In the genomic region with DNA sequence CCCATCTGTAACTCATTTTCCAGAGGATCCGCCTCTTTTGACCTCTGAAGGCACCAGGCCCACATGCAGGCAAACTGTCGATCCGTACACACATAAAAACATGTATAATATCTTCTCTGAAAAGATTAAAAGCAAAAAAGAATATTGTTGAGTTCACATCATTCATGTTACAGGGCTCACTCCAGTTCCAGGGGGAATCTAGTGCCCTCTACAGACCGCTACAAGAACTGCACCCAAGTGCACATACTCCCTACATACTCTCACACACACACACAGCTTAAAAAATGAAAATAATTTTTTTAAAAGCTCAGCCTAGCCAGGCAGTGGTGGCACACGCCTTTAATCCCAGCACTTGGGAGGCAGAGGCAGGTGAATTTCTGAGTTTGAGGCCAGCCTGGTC, we compare ENCODE assay signal across 17 mouse cellular contexts. TPM values are rescaled to one million over a fixed set of nuclear protein-coding genes. Genes with fewer than 3 reads are reported as not detected.
A peak's percentile ranks its signal among the peaks of the same experiment; 100 is the strongest.
DNase-seq lines count a peak whose midpoint lies in the region; ATAC-seq and TF ChIP-seq lines count a peak whose summit lies in the region.
"Had no signal": no experiment of that assay in that cellular context is flagged by ENCODE, and none has a peak within 500 bp of the region (broad histone marks: within the 10 kb centered on the region; RNA-seq: fewer than 3 reads in every experiment).

No protein-coding gene starts in this region.

- TF ChIP-seq EP300 in liver, postnatal 0 days (IDR thresholded peaks at IDR 0.05; ENCODE audit: low read depth) = no peak

- H3K4me3 ChIP-seq in heart, embryonic 13.5 days = no peak overlapping the region
- H3K4me3 ChIP-seq in liver, postnatal 0 days (ENCODE audit: low read depth, low read length) = no peak overlapping the region
- no peak overlapping the region for H3K4me3 ChIP-seq in E14TG2a.4 (replicated peaks; ENCODE audit: low read length)
- no peak overlapping the region for H3K4me3 ChIP-seq in bone marrow, adult 2 months (replicated peaks; ENCODE audit: control insufficient read depth, low read depth, low read length)
- H3K4me3 ChIP-seq: lung, embryonic 15.5 days; midbrain, embryonic 13.5 days had no signal

- peaks cover 50% of the 10 kb centered on the region for H3K4me1 ChIP-seq in heart, embryonic 13.5 days
- peaks cover 15% of the 10 kb centered on the region for H3K4me1 ChIP-seq in liver, postnatal 0 days (ENCODE audit: insufficient read depth)
- peaks cover 34% of the 10 kb centered on the region for H3K4me1 ChIP-seq in E14TG2a.4 (replicated peaks; ENCODE audit: low read depth, low read length)
- no peaks in the 10 kb centered on the region; the same call in 1 of the 2 replicates for H3K4me1 ChIP-seq in bone marrow, adult 2 months (ENCODE audit: control insufficient read depth, insufficient read depth, low read length)

- 79% methylated on average over 5 of the region's 5 CpGs for WGBS in heart, embryonic 13.5 days
- 80% methylated on average over 5 of the region's 5 CpGs for WGBS in liver, postnatal 0 days (ENCODE audit: insufficient replicate concordance)
- 85% methylated on average over 5 of the region's 5 CpGs for WGBS in bone marrow, adult 2 months

- no peak overlapping the region for H3K9ac ChIP-seq in heart, embryonic 13.5 days
- H3K9ac ChIP-seq in liver, postnatal 0 days (replicated peaks) = no peak overlapping the region
- H3K9ac ChIP-seq: forebrain, postnatal 0 days; lung, embryonic 15.5 days; midbrain, embryonic 13.5 days had no signal

- peak; percentile 57 for TF ChIP-seq CTCF in liver, postnatal 0 days (IDR thresholded peaks at IDR 0.05; ENCODE audit: low read depth)
- TF ChIP-seq CTCF in E14TG2a.4 (conservative IDR thresholded peaks at IDR 0.05; ENCODE audit: low read length) = peak; percentile 97
- TF ChIP-seq CTCF in bone marrow, adult 2 months (IDR thresholded peaks at IDR 0.05; ENCODE audit: control insufficient read depth, insufficient read depth, low read length) = peak; percentile 32; the same call in 1 of the 2 replicates

- no peak for DNase-seq in heart, postnatal 25 days (ENCODE audit: low spot score)
- no peak for DNase-seq in liver, postnatal 0 days
- no peak for DNase-seq in liver
- no peak for DNase-seq in right cerebral cortex, adult 18-20 months
- DNase-seq in urinary bladder, postnatal 25 days (ENCODE audit: low spot score) = no peak
- DNase-seq: adrenal gland, postnatal 10 days; forebrain, postnatal 0 days; kidney, adult 18-20 months; right cerebral cortex, postnatal 14 days; thymus, postnatal 25 days had no signal

- no peaks in the 10 kb centered on the region for H3K9me3 ChIP-seq in heart, embryonic 13.5 days
- H3K9me3 ChIP-seq in liver, postnatal 0 days (ENCODE audit: low read length) = no peaks in the 10 kb centered on the region
- H3K9me3 ChIP-seq in E14TG2a.4 (ENCODE audit: low read length) = no peaks in the 10 kb centered on the region
- H3K9me3 ChIP-seq: lung, embryonic 15.5 days; midbrain, embryonic 13.5 days had no signal

- no peak for ATAC-seq in heart, embryonic 13.5 days (ENCODE audit: extremely low read depth, insufficient number of reproducible peaks, low FRiP score, low TSS enrichment)
- ATAC-seq in liver, postnatal 0 days = no peak
- ATAC-seq: forebrain, postnatal 0 days; midbrain, embryonic 13.5 days had no signal

- TF ChIP-seq POLR2A in bone marrow, adult 2 months (IDR thresholded peaks at IDR 0.05; ENCODE audit: borderline replicate concordance, control insufficient read depth, low read depth, low read length) = no peak

- no peak overlapping the region for H3K4me2 ChIP-seq in heart, embryonic 13.5 days
- H3K4me2 ChIP-seq in liver, postnatal 0 days (ENCODE audit: low read depth, low read length) = no peak overlapping the region
- H3K4me2 ChIP-seq: lung, embryonic 15.5 days; midbrain, embryonic 13.5 days had no signal

- H3K27me3 ChIP-seq in heart, embryonic 13.5 days (replicated peaks) = peaks cover 28% of the 10 kb centered on the region
- peaks cover 18% of the 10 kb centered on the region for H3K27me3 ChIP-seq in liver, postnatal 0 days (ENCODE audit: insufficient read depth, low read length)
- H3K27me3 ChIP-seq in E14TG2a.4 (ENCODE audit: insufficient read depth, low read length) = peaks cover 42% of the 10 kb centered on the region

- peak overlapping the region; percentile 75 for H3K27ac ChIP-seq in heart, embryonic 13.5 days (replicated peaks)
- no peak overlapping the region for H3K27ac ChIP-seq in liver, postnatal 0 days (ENCODE audit: low read depth)
- no peak overlapping the region for H3K27ac ChIP-seq in bone marrow, adult 2 months (ENCODE audit: control insufficient read depth, insufficient read depth, low read depth, low read length, poor library complexity)
- H3K27ac ChIP-seq: midbrain, embryonic 13.5 days had no signal

- intact Hi-C loops in heart, postnatal 25 days (cut with DNase I) = loop anchor here (10.0 kb wide), 1 partner anchor 250 kb away; the partner anchor contains the start of genes Eif3k and Map4k1

- 0 out of 2 replicates have a peak, but pooled peaks cover 6% of the 10 kb centered on the region for H3K36me3 ChIP-seq in heart, embryonic 13.5 days
- no peaks in the 10 kb centered on the region for H3K36me3 ChIP-seq in liver, postnatal 0 days (replicated peaks; ENCODE audit: insufficient read depth, low read length)
- H3K36me3 ChIP-seq in E14TG2a.4 (ENCODE audit: insufficient read depth, low read length) = no peaks in the 10 kb centered on the region
- H3K36me3 ChIP-seq: lung, embryonic 15.5 days; midbrain, embryonic 13.5 days had no signal

RNA-seq across cellular contexts. Expression of gene Kcnk6, which starts 2.3 kb away (rescaled TPM):
- 1.6 and 1.7 TPM in 2 replicates for polyA plus RNA-seq in heart, embryonic 13.5 days (2015; fragmentation: Nextera tagmentation; extraction: Ambion mirVana)
- total RNA-seq in heart, postnatal 25 days (2021) = 1 to 10 TPM; 2.4 to 2.5 TPM
- polyA plus RNA-seq in liver, postnatal 0 days (2015; fragmentation: Nextera tagmentation; extraction: Ambion mirVana) = 0.90 and 1.4 TPM in 2 replicates
- 3.5 and 8.8 TPM in 2 replicates for polyA plus RNA-seq in bone marrow, adult 2 months (2011; ENCODE audit: insufficient read depth, insufficient read length, low replicate concordance, missing spikeins)

RNA-seq across cellular contexts. Expression of gene Yif1b, which starts 3.5 kb away (rescaled TPM):
- 107 and 117 TPM in 2 replicates for polyA plus RNA-seq in heart, embryonic 13.5 days (2015; fragmentation: Nextera tagmentation; extraction: Ambion mirVana)
- 10 to 100 TPM; 75.2 to 78.9 TPM for total RNA-seq in heart, postnatal 25 days (2021)
- polyA plus RNA-seq in liver, postnatal 0 days (2015; fragmentation: Nextera tagmentation; extraction: Ambion mirVana) = 45.0 and 46.8 TPM in 2 replicates
- polyA plus RNA-seq in bone marrow, adult 2 months (2011; ENCODE audit: insufficient read depth, insufficient read length, low replicate concordance, missing spikeins) = 8.5 and 10.7 TPM in 2 replicates

RNA-seq across cellular contexts. Expression of gene 2200002D01Rik, which starts 13.6 kb away (rescaled TPM):
- polyA plus RNA-seq in heart, embryonic 13.5 days (2015; fragmentation: Nextera tagmentation; extraction: Ambion mirVana) = 5.7 and 7.3 TPM in 2 replicates
- 1 to 10 TPM in 1 of 2 experiments, under 1 TPM in 1; 0.73 to 3.7 TPM for total RNA-seq in heart, postnatal 25 days (2021)
- polyA plus RNA-seq in liver, postnatal 0 days (2015; fragmentation: Nextera tagmentation; extraction: Ambion mirVana) = 1.9 and 3.3 TPM in 2 replicates
- 15.6 and 18.7 TPM in 2 replicates for polyA plus RNA-seq in bone marrow, adult 2 months (2011; ENCODE audit: insufficient read depth, insufficient read length, low replicate concordance, missing spikeins)
- total RNA-seq: forebrain, postnatal 0 days; granulocyte monocyte progenitor cell, adult 5-6 weeks; left cerebral cortex, postnatal 36 days had no signal

RNA-seq across cellular contexts. Expression of gene Catsperg1, which starts 20.8 kb away (rescaled TPM):
- 0.41 and 0.42 TPM in 2 replicates for polyA plus RNA-seq in heart, embryonic 13.5 days (2015; fragmentation: Nextera tagmentation; extraction: Ambion mirVana)
- under 1 TPM; 0.16 to 0.34 TPM for total RNA-seq in heart, postnatal 25 days (2021)
- polyA plus RNA-seq in liver, postnatal 0 days (2015; fragmentation: Nextera tagmentation; extraction: Ambion mirVana) = 0.09 and 0.17 TPM in 2 replicates
- 1.7 and 4.1 TPM in 2 replicates for polyA plus RNA-seq in bone marrow, adult 2 months (2011; ENCODE audit: insufficient read depth, insufficient read length, low replicate concordance, missing spikeins)

RNA-seq across cellular contexts. Expression of gene Spint2, which starts 47.1 kb away (rescaled TPM):
- 111 and 116 TPM in 2 replicates for polyA plus RNA-seq in heart, embryonic 13.5 days (2015; fragmentation: Nextera tagmentation; extraction: Ambion mirVana)
- 10 to 100 TPM; 33.5 to 37.1 TPM for total RNA-seq in heart, postnatal 25 days (2021)
- polyA plus RNA-seq in liver, postnatal 0 days (2015; fragmentation: Nextera tagmentation; extraction: Ambion mirVana) = 84.8 and 94.7 TPM in 2 replicates
- polyA plus RNA-seq in bone marrow, adult 2 months (2011; ENCODE audit: insufficient read depth, insufficient read length, low replicate concordance, missing spikeins) = 17.2 and 35.7 TPM in 2 replicates

Comparison
In these comparisons a context has a peak if more than half of its experiments do, and no peak if none do; other contexts are left out.
1. CTCF ChIP-seq: peak in every context shown above with its lines; median percentile 97 in E14TG2a.4; 57 in liver, postnatal 0 days; 32 in bone marrow, adult 2 months.